Mouse (Mus musculus): ENCODE measurements around the gene Erc2.

- TF ChIP-seq GATA1 (IDR thresholded peaks at IDR 0.05; ENCODE audit: borderline replicate concordance, low read length), result no peak
- TF ChIP-seq FLI1 (IDR thresholded peaks at IDR 0.05; ENCODE audit: low read length), result no peak
Observed at GRCm38 (mm10) chr14:27596265-27596664, 26.0 kb upstream of the Erc2 start.
